Mouse (Mus musculus) cerebellum, adult 11 months (tissue): ENCODE data around the gene Neurog1.

Experiments used
- DNase-seq: peaks from one replicate; pipeline ENCODE4 v3.0.0; 2022

Neurog1 gene

GRCm38 (mm10) chr13:56251924-56252619 lies at the start of gene Neurog1:
Neurog1 (minus strand) TSS chr13:56252163.
- DNase-seq = no peak

GRCm38 (mm10) chr13:56299336-56299735 lies 47.4 kb upstream of the Neurog1 start:
- no peak for DNase-seq

- no peak for DNase-seq
Measured at GRCm38 (mm10) chr13:56296659-56297020, 44.7 kb upstream of the Neurog1 start.

- DNase-seq = peak; percentile 13
Measured at GRCm38 (mm10) chr13:56295943-56296658, 44.1 kb upstream of the Neurog1 start, which contains the start of gene Cxcl14. Cxcl14 (minus strand) TSS chr13:56296551.

GRCm38 (mm10) chr13:56295586-56295942 lies 43.6 kb upstream of the Neurog1 start:
- no peak for DNase-seq

- DNase-seq = peak; percentile 4
Measured at GRCm38 (mm10) chr13:56294908-56295307, 42.9 kb upstream of the Neurog1 start.

GRCm38 (mm10) chr13:56289998-56290397 lies 38.0 kb upstream of the Neurog1 start:
- no peak for DNase-seq

GRCm38 (mm10) chr13:56289261-56289660 lies 37.3 kb upstream of the Neurog1 start:
- DNase-seq = no peak

GRCm38 (mm10) chr13:56288601-56289000 lies 36.6 kb upstream of the Neurog1 start:
- DNase-seq = no peak

GRCm38 (mm10) chr13:56287091-56287490 lies 35.1 kb upstream of the Neurog1 start:
- DNase-seq = no peak

GRCm38 (mm10) chr13:56283321-56283720 lies 31.4 kb upstream of the Neurog1 start:
- DNase-seq = no peak

- DNase-seq = no peak
Measured at GRCm38 (mm10) chr13:56280356-56280755, 28.4 kb upstream of the Neurog1 start.

- peak; percentile 61 for DNase-seq
Measured at GRCm38 (mm10) chr13:56279439-56279838, 27.5 kb upstream of the Neurog1 start.

GRCm38 (mm10) chr13:56275171-56275570 lies 23.2 kb upstream of the Neurog1 start:
- DNase-seq = no peak

GRCm38 (mm10) chr13:56270124-56270523 lies 18.2 kb upstream of the Neurog1 start:
- DNase-seq = no peak

GRCm38 (mm10) chr13:56267396-56267795 lies 15.4 kb upstream of the Neurog1 start:
- DNase-seq = no peak

GRCm38 (mm10) chr13:56266435-56266834 lies 14.5 kb upstream of the Neurog1 start:
- no peak for DNase-seq

GRCm38 (mm10) chr13:56265661-56266060 lies 13.7 kb upstream of the Neurog1 start:
- DNase-seq = no peak

GRCm38 (mm10) chr13:56262269-56262668 lies 10.3 kb upstream of the Neurog1 start:
- no peak for DNase-seq

- DNase-seq = no peak
Measured at GRCm38 (mm10) chr13:56260344-56260780, 8.4 kb upstream of the Neurog1 start.

GRCm38 (mm10) chr13:56259926-56260250 lies 7.9 kb upstream of the Neurog1 start:
- no peak for DNase-seq

GRCm38 (mm10) chr13:56259021-56259925 lies 7.3 kb upstream of the Neurog1 start:
- DNase-seq = no peak

GRCm38 (mm10) chr13:56258196-56259020 lies 6.4 kb upstream of the Neurog1 start:
- no peak for DNase-seq
